Comparison of ENCODE assay signal across 8 mouse cellular contexts in the genomic region with DNA sequence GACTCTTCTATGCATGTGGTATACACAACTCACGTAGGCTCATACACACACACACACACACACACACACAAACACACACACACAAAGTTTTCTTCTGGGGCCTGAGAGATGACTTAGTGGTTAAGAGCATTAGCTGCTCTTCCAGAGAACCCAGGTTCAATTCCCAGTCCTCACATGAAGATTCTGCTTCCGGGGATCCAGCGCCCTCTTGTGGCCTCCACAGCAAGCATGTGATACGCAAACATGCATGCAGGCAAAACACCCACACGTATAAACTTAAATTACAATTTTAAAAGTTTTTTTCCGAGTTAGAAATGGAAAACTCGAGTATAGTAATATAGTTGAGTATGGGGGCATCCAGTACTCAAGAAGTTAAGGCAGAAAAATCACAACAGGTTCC. TPM values are rescaled to one million over a fixed set of nuclear protein-coding genes. Genes with fewer than 3 reads are reported as not detected.
DNase-seq lines count a peak whose midpoint lies in the region; ATAC-seq lines count a peak whose summit lies in the region.

No protein-coding gene starts in this region.

- no peak overlapping the region for H3K4me2 ChIP-seq in liver, embryonic 11.5 days
- H3K4me2 ChIP-seq in midbrain, embryonic 13.5 days (replicated peaks), result no peak overlapping the region

- H3K4me1 ChIP-seq in liver, embryonic 11.5 days (replicated peaks; ENCODE audit: control insufficient read depth, insufficient read depth, low read length), result peaks cover 4% of the 10 kb centered on the region; the same call in 1 of the 2 replicates
- H3K4me1 ChIP-seq in midbrain, embryonic 13.5 days (replicated peaks), result peaks cover 11% of the 10 kb centered on the region

- 78% methylated on average over 7 of the region's 7 CpGs for WGBS in liver, embryonic 11.5 days
- WGBS in midbrain, embryonic 13.5 days, result 82% methylated on average over 7 of the region's 7 CpGs

- no peak overlapping the region for H3K9ac ChIP-seq in liver, embryonic 11.5 days (ENCODE audit: low read depth, low read length)
- no peak overlapping the region for H3K9ac ChIP-seq in midbrain, embryonic 13.5 days (replicated peaks)

- no peaks in the 10 kb centered on the region for H3K27me3 ChIP-seq in liver, embryonic 11.5 days (replicated peaks; ENCODE audit: control insufficient read depth, insufficient read depth, low read length)
- peaks cover 23% of the 10 kb centered on the region for H3K27me3 ChIP-seq in midbrain, embryonic 13.5 days

- no peak overlapping the region for H3K27ac ChIP-seq in liver, embryonic 11.5 days (ENCODE audit: low read depth, low read length)
- H3K27ac ChIP-seq in midbrain, embryonic 13.5 days, result no peak overlapping the region

- no peak for ATAC-seq in liver, embryonic 11.5 days (replicated peaks; ENCODE audit: low FRiP score)
- ATAC-seq in megakaryocyte progenitor cell, adult 5-6 weeks (replicated peaks; ENCODE audit: poor library complexity), result no peak
- ATAC-seq in midbrain, embryonic 13.5 days, result no peak

- no peaks in the 10 kb centered on the region for H3K36me3 ChIP-seq in liver, embryonic 11.5 days (ENCODE audit: control insufficient read depth, insufficient read depth, low read length)
- H3K36me3 ChIP-seq in midbrain, embryonic 13.5 days, result no peaks in the 10 kb centered on the region

- DNase-seq in cerebellum, postnatal 10 days, result peak; percentile 35 to 38
- DNase-seq in cerebellum, postnatal 36 days, result no peak
- DNase-seq in right cerebral cortex, postnatal 4 days, result peak; percentile 16
- no peak for DNase-seq in right cerebral cortex, adult 18-20 months
- DNase-seq in liver, embryonic 11.5 days (ENCODE audit: low spot score), result peak; percentile 37
- peak; percentile 39 for DNase-seq in thymus, postnatal 25 days

- no peaks in the 10 kb centered on the region for H3K9me3 ChIP-seq in liver, embryonic 11.5 days (ENCODE audit: control insufficient read depth, low read length)
- no peaks in the 10 kb centered on the region for H3K9me3 ChIP-seq in midbrain, embryonic 13.5 days

- no peak overlapping the region for H3K4me3 ChIP-seq in liver, embryonic 11.5 days (ENCODE audit: low read depth, low read length)
- no peak overlapping the region for H3K4me3 ChIP-seq in midbrain, embryonic 13.5 days (replicated peaks)

RNA-seq across cellular contexts. Expression of gene Dtx3l, which starts 2.4 kb away (rescaled TPM):
- 3.2 and 3.8 TPM in 2 replicates for polyA plus RNA-seq in liver, embryonic 11.5 days (2014; fragmentation: Nextera tagmentation; extraction: Ambion mirVana)
- 21.8 and 27.1 TPM in 2 replicates for total RNA-seq in megakaryocyte progenitor cell, adult 5-6 weeks (2015)
- 38.2 and 40.0 TPM in 2 replicates for total RNA-seq in megakaryocyte progenitor cell, adult 5-6 weeks (2017)
- polyA plus RNA-seq in midbrain, embryonic 13.5 days (2015; fragmentation: Nextera tagmentation; extraction: Ambion mirVana), result 1.3 and 1.4 TPM in 2 replicates

RNA-seq across cellular contexts. Expression of gene Parp9, which starts 3.1 kb away (rescaled TPM):
- 4.1 and 5.7 TPM in 2 replicates for polyA plus RNA-seq in liver, embryonic 11.5 days (2014; fragmentation: Nextera tagmentation; extraction: Ambion mirVana)
- 15.7 and 18.2 TPM in 2 replicates for total RNA-seq in megakaryocyte progenitor cell, adult 5-6 weeks (2015)
- 21.7 and 27.3 TPM in 2 replicates for total RNA-seq in megakaryocyte progenitor cell, adult 5-6 weeks (2017)
- polyA plus RNA-seq in midbrain, embryonic 13.5 days (2015; fragmentation: Nextera tagmentation; extraction: Ambion mirVana), result 1.5 and 1.8 TPM in 2 replicates

RNA-seq across cellular contexts. Expression of gene Kpna1, which starts 37.2 kb away (rescaled TPM):
- polyA plus RNA-seq in liver, embryonic 11.5 days (2014; fragmentation: Nextera tagmentation; extraction: Ambion mirVana), result 53.6 and 63.6 TPM in 2 replicates
- 48.2 and 52.7 TPM in 2 replicates for total RNA-seq in megakaryocyte progenitor cell, adult 5-6 weeks (2015)
- total RNA-seq in megakaryocyte progenitor cell, adult 5-6 weeks (2017), result 37.0 and 38.5 TPM in 2 replicates
- 79.8 and 84.1 TPM in 2 replicates for polyA plus RNA-seq in midbrain, embryonic 13.5 days (2015; fragmentation: Nextera tagmentation; extraction: Ambion mirVana)

Comparison
In these comparisons a context has a peak if more than half of its experiments do, and no peak if none do; other contexts are left out.
1. DNase-seq: peak in cerebellum, postnatal 10 days (2 of 2), right cerebral cortex, postnatal 4 days (single experiment), liver, embryonic 11.5 days (single experiment) and thymus, postnatal 25 days (single experiment); none in cerebellum, postnatal 36 days (0 of 2) and right cerebral cortex, adult 18-20 months (single experiment).